Mouse (Mus musculus) embryonic facial prominence, embryonic 15.5 days (tissue): ENCODE data around the gene Tmem63b. TPM values are rescaled to one million over a fixed set of nuclear protein-coding genes. Genes with fewer than 3 reads are reported as not detected.

ENCODE experiments used
- ATAC-seq: fragments of 200-750 bp; cut with Nextera tagmentation; 2 replicates; pipeline ENCODE4 v1.8.0; 2017; ENCODE audit warnings: low read depth, moderate TSS enrichment; ENCODE audit not compliant: insufficient number of reproducible peaks, low FRiP score, low TSS enrichment
- H3K27ac ChIP-seq: fragments of 300-500 bp; sonication (generic); replicated peaks from 2 replicates; pipeline ENCODE4 v1.5.1; 2015; ENCODE audit warnings: mild to moderate bottlenecking, inconsistent platforms
- H3K27me3 ChIP-seq: fragments of 300-500 bp; sonication (generic); 2 replicates; pipeline ENCODE4 v1.6.1; 2015; ENCODE audit warnings: inconsistent platforms
- H3K36me3 ChIP-seq: fragments of 300-500 bp; sonication (generic); 2 replicates; pipeline ENCODE4 v1.6.1; 2015; ENCODE audit warnings: mild to moderate bottlenecking, inconsistent platforms
- H3K4me1 ChIP-seq: fragments of 300-500 bp; sonication (generic); 2 replicates; pipeline ENCODE4 v1.6.1; 2015; ENCODE audit warnings: inconsistent platforms
- H3K4me2 ChIP-seq: fragments of 300-500 bp; sonication (generic); replicated peaks from 2 replicates; pipeline ENCODE4 v1.6.1; 2015; ENCODE audit warnings: mild to moderate bottlenecking, inconsistent platforms
- H3K4me3 ChIP-seq: fragments of 300-500 bp; sonication (generic); replicated peaks from 2 replicates; pipeline ENCODE4 v1.5.1; 2015; ENCODE audit warnings: mild to moderate bottlenecking, inconsistent platforms
- H3K9ac ChIP-seq: fragments of 300-500 bp; sonication (generic); 2 replicates; pipeline ENCODE4 v1.6.1; 2015; ENCODE audit warnings: inconsistent platforms
- H3K9me3 ChIP-seq: fragments of 300-500 bp; sonication (generic); replicated peaks from 2 replicates; pipeline ENCODE4 v1.6.1; 2016; ENCODE audit warnings: inconsistent platforms
- WGBS: fragments of 180-500 bp; shearing (Covaris S2); methylation state at CpG from one replicate; pipeline ENCODE4 v1.1.7; 2015; 5-methylcytosine and 5-hydroxymethylcytosine counted together
- polyA plus RNA-seq: library from polyadenylated mRNA; unstranded; fragments of >200 nt; fragmentation: Nextera tagmentation; extraction: Ambion mirVana; gene quantifications from 2 replicates; pipeline ENCODE4 v1.2.1, GENCODE M21; 2015

Gene Tmem63b
- polyA plus RNA-seq, 1 experiment from 2014 or later: 52.4 TPM

- ATAC-seq: no peak
- no peak overlapping the region for H3K27ac ChIP-seq
- no peak overlapping the region for H3K4me3 ChIP-seq
- 83% methylated on average over 9 of the region's 9 CpGs for WGBS
- no peaks in the 10 kb centered on the region for H3K9me3 ChIP-seq
- no peaks in the 10 kb centered on the region for H3K27me3 ChIP-seq
- H3K9ac ChIP-seq: no peak overlapping the region
- H3K4me2 ChIP-seq: no peak overlapping the region
- H3K4me1 ChIP-seq: peaks cover 28% of the 10 kb centered on the region
- no peaks in the 10 kb centered on the region for H3K36me3 ChIP-seq
Observed at GRCm38 (mm10) chr17:45689120-45689519, 2.4 kb upstream of the Tmem63b start.

GRCm38 (mm10) chr17:45686093-45686619, 549 bp downstream of the Tmem63b start, which contains the start of gene Mrpl14:
Mrpl14 (plus strand) TSS chr17:45686322.
- H3K4me1 ChIP-seq: peaks cover 26% of the 10 kb centered on the region
- WGBS: under 1% methylated on average over 37 of the region's 50 CpGs

GRCm38 (mm10) chr17:45685171-45686092, 1.3 kb downstream of the Tmem63b start:
- WGBS: under 1% methylated on average over 58 of the region's 58 CpGs
- peak overlapping the region; percentile 83 for H3K4me3 ChIP-seq
- H3K9me3 ChIP-seq: no peaks in the 10 kb centered on the region
- no peaks in the 10 kb centered on the region for H3K36me3 ChIP-seq
- ATAC-seq: peak; percentile 35
- H3K27ac ChIP-seq: peak overlapping the region; percentile 87
- H3K9ac ChIP-seq: peak overlapping the region; percentile 77
- H3K4me2 ChIP-seq: peak overlapping the region; percentile 72
- H3K27me3 ChIP-seq: no peaks in the 10 kb centered on the region
- peaks cover 34% of the 10 kb centered on the region for H3K4me1 ChIP-seq

More at GRCm38 (mm10) chr17:45686093-45686619, 549 bp downstream of the Tmem63b start, which contains the start of gene Mrpl14:
- H3K4me2 ChIP-seq: peak within 1 kb of the TSS; percentile 72
- ATAC-seq: peak; percentile 87
- H3K9ac ChIP-seq: peak within 1 kb of the TSS; percentile 81
- H3K4me3 ChIP-seq: peak within 1 kb of the TSS; percentile 83
- H3K36me3 ChIP-seq: no peaks in the 10 kb centered on the region
- no peaks in the 10 kb centered on the region for H3K27me3 ChIP-seq
- no peaks in the 10 kb centered on the region for H3K9me3 ChIP-seq
- peak within 1 kb of the TSS; percentile 87 for H3K27ac ChIP-seq

GRCm38 (mm10) chr17:45684667-45685131, 2.0 kb downstream of the Tmem63b start:
- peaks cover 36% of the 10 kb centered on the region for H3K4me1 ChIP-seq
- ATAC-seq: peak; percentile 6; the same call in 1 of the 2 replicates
- H3K4me3 ChIP-seq: peak overlapping the region; percentile 83
- WGBS: 24% methylated on average over 14 of the region's 14 CpGs
- H3K9me3 ChIP-seq: no peaks in the 10 kb centered on the region
- H3K4me2 ChIP-seq: peak overlapping the region; percentile 72
- no peaks in the 10 kb centered on the region for H3K27me3 ChIP-seq
- no peaks in the 10 kb centered on the region for H3K36me3 ChIP-seq
- H3K9ac ChIP-seq: peak overlapping the region; percentile 77
- H3K27ac ChIP-seq: peak overlapping the region; percentile 87

- Histone ChIP-seq H3K27me3 (no peaks in the 10 kb centered on the region), H3K4me2 (no peak overlapping the region), H3K9ac (no peak overlapping the region), H3K4me3 (no peak overlapping the region), H3K27ac (no peak overlapping the region), H3K9me3 (no peaks in the 10 kb centered on the region), H3K36me3 (peaks cover 9% of the 10 kb centered on the region), H3K4me1 (peaks cover 49% of the 10 kb centered on the region)
- ATAC-seq: no peak
- 91% methylated on average over 4 of the region's 4 CpGs for WGBS
Observed at GRCm38 (mm10) chr17:45682843-45683242, 3.9 kb downstream of the Tmem63b start.

- 100% methylated on average over 1 of the region's 1 CpGs for whole genome bisulfite sequencing
- H3K4me2 ChIP-seq: no peak overlapping the region
- peaks cover 38% of the 10 kb centered on the region for H3K4me1 ChIP-seq
- no peak overlapping the region for H3K4me3 ChIP-seq
- peaks cover 18% of the 10 kb centered on the region for H3K36me3 ChIP-seq
- no peaks in the 10 kb centered on the region for H3K9me3 ChIP-seq
- no peak for ATAC-seq
- no peak overlapping the region for H3K9ac ChIP-seq
- H3K27me3 ChIP-seq: no peaks in the 10 kb centered on the region
- H3K27ac ChIP-seq: no peak overlapping the region
Observed at GRCm38 (mm10) chr17:45681588-45681987, 5.1 kb downstream of the Tmem63b start.

GRCm38 (mm10) chr17:45680391-45680980, 6.2 kb downstream of the Tmem63b start:
- Histone ChIP-seq H3K4me1 (peaks cover 38% of the 10 kb centered on the region), H3K27ac (peak overlapping the region; percentile 74), H3K4me3 (peak overlapping the region; percentile 11; the same call in 1 of the 2 replicates), H3K9me3 (no peaks in the 10 kb centered on the region), H3K4me2 (peak overlapping the region; percentile 45), H3K9ac (no peak overlapping the region; the same call in 1 of the 2 replicates), H3K27me3 (no peaks in the 10 kb centered on the region), H3K36me3 (peaks cover 29% of the 10 kb centered on the region)
- 45% methylated on average over 8 of the region's 8 CpGs for WGBS
- ATAC-seq: peak; percentile 65

- Histone ChIP-seq H3K9me3 (no peaks in the 10 kb centered on the region), H3K27me3 (no peaks in the 10 kb centered on the region), H3K4me2 (no peak overlapping the region), H3K9ac (no peak overlapping the region), H3K4me3 (no peak overlapping the region), H3K27ac (no peak overlapping the region), H3K36me3 (peaks cover 49% of the 10 kb centered on the region), H3K4me1 (peaks cover 24% of the 10 kb centered on the region)
- ATAC-seq: peak; percentile 25; the same call in 1 of the 2 replicates
- WGBS: 30% methylated on average over 7 of the region's 7 CpGs
Observed at GRCm38 (mm10) chr17:45678106-45678505, 8.6 kb downstream of the Tmem63b start.

GRCm38 (mm10) chr17:45672598-45672997, 14.1 kb downstream of the Tmem63b start:
- no peak overlapping the region for H3K27ac ChIP-seq
- ATAC-seq: no peak
- no peak overlapping the region for H3K4me3 ChIP-seq
- no peak overlapping the region for H3K4me2 ChIP-seq
- WGBS: 87% methylated on average over 2 of the region's 2 CpGs
- no peaks in the 10 kb centered on the region for H3K9me3 ChIP-seq
- H3K9ac ChIP-seq: no peak overlapping the region
- no peaks in the 10 kb centered on the region for H3K4me1 ChIP-seq
- H3K36me3 ChIP-seq: peaks cover 78% of the 10 kb centered on the region
- H3K27me3 ChIP-seq: no peaks in the 10 kb centered on the region

- WGBS: 78% methylated on average over 1 of the region's 1 CpGs
- H3K4me2 ChIP-seq: no peak overlapping the region
- peaks cover 80% of the 10 kb centered on the region for H3K36me3 ChIP-seq
Observed at GRCm38 (mm10) chr17:45671821-45672220, 14.9 kb downstream of the Tmem63b start.

GRCm38 (mm10) chr17:45667986-45668385, 18.7 kb downstream of the Tmem63b start:
- no peaks in the 10 kb centered on the region for H3K9me3 ChIP-seq
- peaks cover 72% of the 10 kb centered on the region for H3K36me3 ChIP-seq
- H3K4me1 ChIP-seq: 0 out of 2 replicates have a peak, but pooled peaks cover 4% of the 10 kb centered on the region
- ATAC-seq: no peak
- H3K4me3 ChIP-seq: no peak overlapping the region
- WGBS: 89% methylated on average over 10 of the region's 10 CpGs
- no peak overlapping the region for H3K4me2 ChIP-seq
- no peak overlapping the region for H3K27ac ChIP-seq
- no peak overlapping the region for H3K9ac ChIP-seq
- no peaks in the 10 kb centered on the region for H3K27me3 ChIP-seq

More at GRCm38 (mm10) chr17:45671821-45672220, 14.9 kb downstream of the Tmem63b start:
- Histone ChIP-seq H3K9me3 (no peaks in the 10 kb centered on the region), H3K9ac (no peak overlapping the region), H3K4me1 (no peaks in the 10 kb centered on the region), H3K4me3 (no peak overlapping the region), H3K27me3 (no peaks in the 10 kb centered on the region), H3K27ac (no peak overlapping the region)
- no peak for ATAC-seq
